Mouse (Mus musculus) ES-E14 (cell line): ENCODE results near the gene Slc30a4. TPM values are rescaled to one million over a fixed set of nuclear protein-coding genes. Genes with fewer than 3 reads are reported as not detected.

ENCODE experiments used
- DNase-seq: peaks from one replicate; pipeline ENCODE4 v3.0.0-alpha.2; 2013; ENCODE audit warnings: low read depth, low spot score
- H3K27ac ChIP-seq: 2 replicates; pipeline ENCODE4 v1.5.1; 2012; ENCODE audit warnings: low read depth, mild to moderate bottlenecking, low read length, moderate library complexity, mixed read lengths; ENCODE audit not compliant: poor library complexity, insufficient read depth, severe bottlenecking
- H3K36me3 ChIP-seq: 2 replicates; pipeline ENCODE4 v1.6.1; 2012; ENCODE audit warnings: mild to moderate bottlenecking, low read length, moderate library complexity, mixed read lengths; ENCODE audit not compliant: control insufficient read depth, poor library complexity, insufficient read depth, severe bottlenecking
- H3K4me1 ChIP-seq, 2 experiments: fragments of 150-350 bp in 1 of 2; sonication (generic) in 1 of 2; 2 replicates each; pipeline ENCODE4 v1.6.1; 2012; ENCODE audit warnings: low read length in 2 of 2, mild to moderate bottlenecking in 1 of 2, mixed read lengths in 1 of 2; ENCODE audit not compliant: control insufficient read depth in 2 of 2, insufficient read depth in 2 of 2, poor library complexity in 1 of 2
- H3K4me3 ChIP-seq, 2 experiments: fragments of 150-350 bp in 1 of 2; sonication (generic) in 1 of 2; 2 replicates each; pipeline ENCODE4 v1.5.1; 2012; ENCODE audit warnings: low read length in 2 of 2, low read depth in 1 of 2, mild to moderate bottlenecking in 1 of 2, mixed read lengths in 1 of 2; ENCODE audit not compliant: insufficient read depth in 1 of 2, poor library complexity in 1 of 2, severe bottlenecking in 1 of 2
- H3K9ac ChIP-seq: 2 replicates; pipeline ENCODE4 v1.6.1; 2012; ENCODE audit warnings: low read depth, mild to moderate bottlenecking, low read length, mixed read lengths; ENCODE audit not compliant: poor library complexity, insufficient read depth, severe bottlenecking
- H3K9me3 ChIP-seq: fragments of 150-350 bp; sonication (generic); 2 replicates; pipeline ENCODE4 v1.6.1; 2012; ENCODE audit warnings: low read depth, mild to moderate bottlenecking, low read length; ENCODE audit not compliant: control insufficient read depth, insufficient read depth
- CHD2 ChIP-seq: IDR thresholded peaks from 2 replicates; pipeline ENCODE4 v1.6.1; 2014; ENCODE audit warnings: mild to moderate bottlenecking, low read depth, low read length, inconsistent platforms
- HCFC1 ChIP-seq: IDR thresholded peaks from 2 replicates; pipeline ENCODE4 v1.6.1; 2012; ENCODE audit warnings: low read length, inconsistent platforms, borderline replicate concordance; ENCODE audit not compliant: insufficient read depth
- MAFK ChIP-seq: IDR thresholded peaks from 2 replicates; pipeline ENCODE4 v1.6.1; 2014; ENCODE audit warnings: mild to moderate bottlenecking, low read depth, low read length, inconsistent platforms; ENCODE audit not compliant: insufficient read depth
- ZC3H11A ChIP-seq: IDR thresholded peaks from 2 replicates; pipeline ENCODE4 v1.6.1; 2012; ENCODE audit warnings: low read depth, mild to moderate bottlenecking, inconsistent platforms, low read length, borderline replicate concordance
- ZNF384 ChIP-seq: IDR thresholded peaks from 2 replicates; pipeline ENCODE4 v1.6.1; 2012; ENCODE audit warnings: low read depth, low read length, inconsistent platforms
- in situ Hi-C, 2 experiments: fragments of 600-800 bp; cut with MboI; formaldehyde crosslinking; loops; one replicate each; pipeline ENCODE4 v1.15.1; 2025; ENCODE audit warnings: low sequenced_read_pairs in 2 of 2, inconsistent platforms in 1 of 2; ENCODE audit not compliant: unreplicated experiment in 2 of 2
- total RNA-seq: library from RNA; depleted of rRNA; stranded (reverse); fragments of 300-350 nt; gene quantifications from 2 replicates; pipeline ENCODE4 v1.2.3, GENCODE M21; 2012

Gene Slc30a4
- total RNA-seq, 1 experiment: 8.6 TPM

GRCm38 (mm10) chr2:122659825-122660224 lies 42.6 kb downstream of the Slc30a4 start:
- H3K4me3 ChIP-seq: no peak overlapping the region
- no peak for TF ChIP-seq HCFC1
- TF ChIP-seq CHD2: no peak
- TF ChIP-seq MAFK: no peak
- TF ChIP-seq ZC3H11A: no peak
- no peak for TF ChIP-seq ZNF384
- no peaks in the 10 kb centered on the region for H3K4me1 ChIP-seq
- no peaks in the 10 kb centered on the region for H3K9me3 ChIP-seq
- no peak overlapping the region for H3K27ac ChIP-seq
- no peaks in the 10 kb centered on the region for H3K36me3 ChIP-seq
- in situ Hi-C loops: no loop called here
- no peak overlapping the region; the same call in 1 of the 2 replicates for H3K9ac ChIP-seq
- no peak for DNase-seq

GRCm38 (mm10) chr2:122657707-122658524 lies 44.5 kb downstream of the Slc30a4 start:
- Histone ChIP-seq H3K36me3 (no peaks in the 10 kb centered on the region), H3K4me3 (no peak overlapping the region), H3K27ac (peak overlapping the region; percentile 19; the same call in 1 of the 2 replicates), H3K4me1 (no peaks in the 10 kb centered on the region), H3K9ac (no peak overlapping the region), H3K9me3 (no peaks in the 10 kb centered on the region)
- TF ChIP-seq HCFC1: no peak
- TF ChIP-seq CHD2: no peak
- no peak for TF ChIP-seq ZNF384
- no peak for TF ChIP-seq ZC3H11A
- TF ChIP-seq MAFK: no peak
- DNase-seq: no peak
- in situ Hi-C loops: no loop called here

- H3K36me3 ChIP-seq: no peaks in the 10 kb centered on the region
- in situ Hi-C loops: no loop called here
- DNase-seq: no peak
- H3K27ac ChIP-seq: no peak overlapping the region
- TF ChIP-seq CHD2: no peak
- no peak for TF ChIP-seq HCFC1
- no peak for TF ChIP-seq ZNF384
- no peaks in the 10 kb centered on the region for H3K4me1 ChIP-seq
- H3K9me3 ChIP-seq: no peaks in the 10 kb centered on the region
- no peak overlapping the region for H3K4me3 ChIP-seq
- no peak overlapping the region for H3K9ac ChIP-seq
Measured at GRCm38 (mm10) chr2:122656767-122657166, 45.7 kb downstream of the Slc30a4 start.

- in situ Hi-C loops: no loop called here
- DNase-seq: no peak
- Histone ChIP-seq H3K9me3 (no peaks in the 10 kb centered on the region), H3K27ac (no peak overlapping the region), H3K9ac (no peak overlapping the region), H3K4me3 (no peak overlapping the region), H3K4me1 (no peaks in the 10 kb centered on the region), H3K36me3 (no peaks in the 10 kb centered on the region)
- TF ChIP-seq ZNF384 (no peak), MAFK (no peak), HCFC1 (no peak), CHD2 (no peak), ZC3H11A (no peak)
Measured at GRCm38 (mm10) chr2:122656052-122656451, 46.4 kb downstream of the Slc30a4 start.
